Mouse (Mus musculus): ENCODE data around the gene Ginm1. TPM values are rescaled to one million over a fixed set of nuclear protein-coding genes. Genes with fewer than 3 reads are reported as not detected.

Ginm1 gene
- 46.5 and 51.4 TPM in 2 replicates for polyA plus RNA-seq (2015; fragmentation: Nextera tagmentation; extraction: Ambion mirVana)

- peaks cover 12% of the 10 kb centered on the region for H3K36me3 ChIP-seq (ENCODE audit: control insufficient read depth, insufficient read depth)
- peak within 1 kb of the TSS; percentile 64 for H3K27ac ChIP-seq (ENCODE audit: low read length)
- WGBS, result under 1% methylated on average over 52 of the region's 52 CpGs
- peak within 1 kb of the TSS; percentile 80 for H3K4me2 ChIP-seq (ENCODE audit: low read length)
- H3K4me1 ChIP-seq (replicated peaks; ENCODE audit: control insufficient read depth, insufficient read depth, low read length), result peaks cover 13% of the 10 kb centered on the region
- peak; percentile 97 for ATAC-seq
- H3K9ac ChIP-seq (replicated peaks; ENCODE audit: low read depth, low read length), result peak within 1 kb of the TSS; percentile 88
- peak within 1 kb of the TSS; percentile 98 for H3K4me3 ChIP-seq (replicated peaks; ENCODE audit: low read length)
- H3K27me3 ChIP-seq (replicated peaks; ENCODE audit: control insufficient read depth, insufficient read depth, low read length), result no peaks in the 10 kb centered on the region
- no peaks in the 10 kb centered on the region for H3K9me3 ChIP-seq (ENCODE audit: control insufficient read depth, low read length)
Measured at GRCm38 (mm10) chr10:7792751-7793385, at the start of gene Ginm1, which contains the start of gene Ppil4. Ginm1 (minus strand) TSS chr10:7792824. Ppil4 (plus strand) TSS chr10:7792891.

DNA sequence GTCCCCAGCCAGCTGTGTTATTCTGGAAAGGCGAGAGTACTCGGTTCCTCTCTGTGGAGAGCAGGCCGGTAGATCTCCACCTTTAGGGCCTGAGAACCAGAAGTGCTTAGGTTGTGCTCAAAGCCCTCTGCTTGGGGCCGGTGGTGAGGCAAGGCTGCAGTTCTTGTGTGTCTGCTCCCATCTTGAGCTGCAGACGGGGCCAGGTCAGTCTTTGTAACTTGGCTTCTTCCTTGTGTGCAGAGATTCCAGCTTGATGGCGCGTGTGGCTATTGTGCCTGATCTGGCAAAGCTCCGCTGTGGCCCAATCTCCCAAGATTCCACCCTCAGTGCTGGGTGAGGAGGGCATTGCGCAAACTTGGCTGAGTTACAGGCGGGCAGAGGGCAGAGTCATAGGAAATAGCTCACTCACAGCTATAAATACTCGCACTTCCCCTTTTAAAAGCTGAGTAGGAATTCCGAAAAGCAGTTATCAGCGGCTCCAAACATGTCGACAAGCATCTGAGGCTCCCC is 49.0 kb upstream of the Ginm1 start:
- Histone ChIP-seq H3K9ac (replicated peaks; ENCODE audit: low read depth, low read length) (no peak overlapping the region), H3K27ac (ENCODE audit: low read length) (no peak overlapping the region), H3K36me3 (ENCODE audit: control insufficient read depth, insufficient read depth) (no peaks in the 10 kb centered on the region), H3K27me3 (replicated peaks; ENCODE audit: control insufficient read depth, insufficient read depth, low read length) (no peaks in the 10 kb centered on the region), H3K4me2 (ENCODE audit: low read length) (no peak overlapping the region), H3K4me1 (replicated peaks; ENCODE audit: control insufficient read depth, insufficient read depth, low read length) (no peaks in the 10 kb centered on the region), H3K4me3 (replicated peaks; ENCODE audit: low read length) (no peak overlapping the region), H3K9me3 (ENCODE audit: control insufficient read depth, low read length) (no peaks in the 10 kb centered on the region)
- WGBS, result 77% methylated on average over 14 of the region's 14 CpGs
- no peak for ATAC-seq

GRCm38 (mm10) chr10:7840785-7841184 is 48.2 kb upstream of the Ginm1 start:
- 50% methylated on average over 3 of the region's 3 CpGs for WGBS
- no peak for ATAC-seq
- no peak overlapping the region for H3K9ac ChIP-seq (replicated peaks; ENCODE audit: low read depth, low read length)

GRCm38 (mm10) chr10:7840353-7840733 is 47.7 kb upstream of the Ginm1 start:
- no peaks in the 10 kb centered on the region for H3K9me3 ChIP-seq (ENCODE audit: control insufficient read depth, low read length)
- no peak overlapping the region for H3K9ac ChIP-seq (replicated peaks; ENCODE audit: low read depth, low read length)
- no peak overlapping the region for H3K4me3 ChIP-seq (replicated peaks; ENCODE audit: low read length)
- no peak overlapping the region for H3K27ac ChIP-seq (ENCODE audit: low read length)
- H3K27me3 ChIP-seq (replicated peaks; ENCODE audit: control insufficient read depth, insufficient read depth, low read length), result no peaks in the 10 kb centered on the region
- H3K4me1 ChIP-seq (replicated peaks; ENCODE audit: control insufficient read depth, insufficient read depth, low read length), result no peaks in the 10 kb centered on the region
- ATAC-seq, result no peak
- H3K4me2 ChIP-seq (ENCODE audit: low read length), result no peak overlapping the region
- 87% methylated on average over 2 of the region's 2 CpGs for WGBS
- H3K36me3 ChIP-seq (ENCODE audit: control insufficient read depth, insufficient read depth), result no peaks in the 10 kb centered on the region

More at GRCm38 (mm10) chr10:7840785-7841184, 48.2 kb upstream of the Ginm1 start:
- Histone ChIP-seq H3K36me3 (ENCODE audit: control insufficient read depth, insufficient read depth) (no peaks in the 10 kb centered on the region), H3K4me1 (replicated peaks; ENCODE audit: control insufficient read depth, insufficient read depth, low read length) (no peaks in the 10 kb centered on the region), H3K27me3 (replicated peaks; ENCODE audit: control insufficient read depth, insufficient read depth, low read length) (no peaks in the 10 kb centered on the region), H3K27ac (ENCODE audit: low read length) (no peak overlapping the region), H3K4me2 (ENCODE audit: low read length) (no peak overlapping the region), H3K4me3 (replicated peaks; ENCODE audit: low read length) (no peak overlapping the region), H3K9me3 (ENCODE audit: control insufficient read depth, low read length) (no peaks in the 10 kb centered on the region)

GRCm38 (mm10) chr10:7839551-7840352 is 47.1 kb upstream of the Ginm1 start:
- ATAC-seq, result no peak
- no peak overlapping the region for H3K9ac ChIP-seq (replicated peaks; ENCODE audit: low read depth, low read length)
- WGBS, result 69% methylated on average over 22 of the region's 22 CpGs
- no peaks in the 10 kb centered on the region for H3K36me3 ChIP-seq (ENCODE audit: control insufficient read depth, insufficient read depth)
- H3K4me1 ChIP-seq (replicated peaks; ENCODE audit: control insufficient read depth, insufficient read depth, low read length), result no peaks in the 10 kb centered on the region
- no peaks in the 10 kb centered on the region for H3K27me3 ChIP-seq (replicated peaks; ENCODE audit: control insufficient read depth, insufficient read depth, low read length)
- H3K27ac ChIP-seq (ENCODE audit: low read length), result no peak overlapping the region
- H3K4me3 ChIP-seq (replicated peaks; ENCODE audit: low read length), result no peak overlapping the region
- H3K9me3 ChIP-seq (ENCODE audit: control insufficient read depth, low read length), result no peaks in the 10 kb centered on the region
- no peak overlapping the region for H3K4me2 ChIP-seq (ENCODE audit: low read length)

DNA sequence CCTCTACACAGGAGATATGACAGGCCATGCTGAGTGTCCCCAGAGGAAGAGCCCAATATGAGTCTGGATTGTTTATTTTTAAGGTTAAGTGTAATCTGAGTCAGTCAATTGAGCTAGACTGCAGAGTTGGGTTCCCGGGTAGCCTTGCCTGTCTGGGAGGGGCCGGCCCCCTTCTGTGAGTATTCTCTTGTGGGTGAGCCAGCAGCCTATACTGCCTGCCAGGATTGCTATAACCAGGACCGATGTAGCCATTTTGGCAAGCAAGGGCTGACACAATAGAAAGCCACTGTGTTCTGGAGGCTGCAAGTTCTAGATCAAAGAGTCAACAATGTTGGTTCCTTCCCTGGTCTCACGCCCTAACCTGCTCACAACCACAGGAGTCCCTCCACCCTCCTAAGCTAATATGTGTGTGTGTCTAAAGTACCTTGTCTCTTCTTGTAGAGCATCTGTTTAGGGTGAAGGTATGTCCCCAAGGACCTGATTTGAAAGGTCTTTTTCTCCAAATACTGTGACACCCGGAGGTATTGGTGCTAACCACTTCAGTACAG is 46.3 kb upstream of the Ginm1 start:
- Histone ChIP-seq H3K4me3 (replicated peaks; ENCODE audit: low read length) (no peak overlapping the region), H3K4me1 (replicated peaks; ENCODE audit: control insufficient read depth, insufficient read depth, low read length) (no peaks in the 10 kb centered on the region), H3K4me2 (ENCODE audit: low read length) (no peak overlapping the region), H3K9ac (replicated peaks; ENCODE audit: low read depth, low read length) (no peak overlapping the region), H3K27ac (ENCODE audit: low read length) (no peak overlapping the region), H3K27me3 (replicated peaks; ENCODE audit: control insufficient read depth, insufficient read depth, low read length) (no peaks in the 10 kb centered on the region), H3K9me3 (ENCODE audit: control insufficient read depth, low read length) (no peaks in the 10 kb centered on the region), H3K36me3 (ENCODE audit: control insufficient read depth, insufficient read depth) (no peaks in the 10 kb centered on the region)
- ATAC-seq, result no peak
- WGBS, result 82% methylated on average over 5 of the region's 5 CpGs

DNA sequence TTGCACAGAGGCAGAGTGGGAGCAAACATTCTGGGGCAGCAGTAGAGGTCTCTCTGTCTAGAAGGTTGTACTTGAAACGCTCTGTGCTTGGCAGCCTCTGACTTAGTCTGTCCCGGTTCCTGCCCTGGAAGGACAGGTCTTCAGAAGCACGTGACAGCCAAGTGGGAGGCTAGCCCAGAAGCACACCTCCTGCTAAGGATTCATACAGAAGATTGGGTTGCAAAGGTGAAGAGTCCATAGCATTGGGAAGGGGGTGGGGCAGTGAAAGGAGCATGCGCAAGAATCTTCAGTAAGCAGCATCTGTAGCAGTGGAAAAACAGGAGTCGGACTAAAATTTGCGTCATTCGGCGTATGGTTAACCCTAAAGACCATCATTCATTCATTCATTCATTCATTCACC is 45.4 kb upstream of the Ginm1 start:
- Histone ChIP-seq H3K4me2 (ENCODE audit: low read length) (no peak overlapping the region), H3K4me3 (replicated peaks; ENCODE audit: low read length) (no peak overlapping the region), H3K27me3 (replicated peaks; ENCODE audit: control insufficient read depth, insufficient read depth, low read length) (no peaks in the 10 kb centered on the region), H3K9me3 (ENCODE audit: control insufficient read depth, low read length) (no peaks in the 10 kb centered on the region), H3K27ac (ENCODE audit: low read length) (no peak overlapping the region), H3K36me3 (ENCODE audit: control insufficient read depth, insufficient read depth) (no peaks in the 10 kb centered on the region), H3K9ac (replicated peaks; ENCODE audit: low read depth, low read length) (no peak overlapping the region), H3K4me1 (replicated peaks; ENCODE audit: control insufficient read depth, insufficient read depth, low read length) (no peaks in the 10 kb centered on the region)
- WGBS, result 94% methylated on average over 8 of the region's 8 CpGs
- no peak for ATAC-seq

- Histone ChIP-seq H3K4me1 (replicated peaks; ENCODE audit: control insufficient read depth, insufficient read depth, low read length) (no peaks in the 10 kb centered on the region), H3K4me2 (ENCODE audit: low read length) (no peak overlapping the region), H3K27me3 (replicated peaks; ENCODE audit: control insufficient read depth, insufficient read depth, low read length) (no peaks in the 10 kb centered on the region), H3K9me3 (ENCODE audit: control insufficient read depth, low read length) (no peaks in the 10 kb centered on the region), H3K36me3 (ENCODE audit: control insufficient read depth, insufficient read depth) (no peaks in the 10 kb centered on the region), H3K9ac (replicated peaks; ENCODE audit: low read depth, low read length) (no peak overlapping the region), H3K27ac (ENCODE audit: low read length) (no peak overlapping the region), H3K4me3 (replicated peaks; ENCODE audit: low read length) (no peak overlapping the region)
- ATAC-seq, result no peak
- 86% methylated on average over 8 of the region's 8 CpGs for WGBS
Measured at GRCm38 (mm10) chr10:7837446-7837845, 44.8 kb upstream of the Ginm1 start.

GRCm38 (mm10) chr10:7836902-7837301 is 44.3 kb upstream of the Ginm1 start:
- ATAC-seq, result no peak
- Histone ChIP-seq H3K27me3 (replicated peaks; ENCODE audit: control insufficient read depth, insufficient read depth, low read length) (no peaks in the 10 kb centered on the region), H3K4me1 (replicated peaks; ENCODE audit: control insufficient read depth, insufficient read depth, low read length) (no peaks in the 10 kb centered on the region), H3K4me3 (replicated peaks; ENCODE audit: low read length) (no peak overlapping the region), H3K9ac (replicated peaks; ENCODE audit: low read depth, low read length) (no peak overlapping the region), H3K9me3 (ENCODE audit: control insufficient read depth, low read length) (no peaks in the 10 kb centered on the region), H3K27ac (ENCODE audit: low read length) (no peak overlapping the region), H3K36me3 (ENCODE audit: control insufficient read depth, insufficient read depth) (no peaks in the 10 kb centered on the region), H3K4me2 (ENCODE audit: low read length) (no peak overlapping the region)
- WGBS, result 84% methylated on average over 2 of the region's 2 CpGs
